Mouse (Mus musculus) cerebellum, adult 9-10 months (tissue): ENCODE measurements around the gene Dock10.

Experiments used
- DNase-seq: peaks from one replicate; pipeline ENCODE4 v3.0.0; 2022

The Dock10 gene

GRCm38 (mm10) chr1:80604332-80604731 is 154.0 kb downstream of the Dock10 start:
- DNase-seq, result no peak

GRCm38 (mm10) chr1:80603081-80603480 is 155.2 kb downstream of the Dock10 start:
- no peak for DNase-seq

DNA sequence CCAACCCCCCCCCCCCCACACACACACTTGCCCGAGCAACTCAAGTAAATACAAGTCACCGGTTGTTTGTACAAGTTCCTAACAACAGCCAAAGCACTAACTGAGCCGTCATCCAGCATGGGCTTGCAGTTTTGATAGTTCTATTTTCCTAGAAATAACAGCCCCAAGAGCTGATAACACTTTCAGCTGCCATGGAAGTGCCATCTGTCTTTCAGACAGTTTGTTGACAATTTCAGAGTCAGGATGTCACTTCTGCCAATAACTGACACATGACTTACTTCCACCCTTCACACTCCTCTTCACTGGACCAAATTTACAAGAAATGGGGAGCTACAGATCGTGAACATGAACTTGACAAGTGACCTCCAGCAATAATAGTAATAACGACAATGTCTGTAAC is 175.0 kb downstream of the Dock10 start:
- DNase-seq, result no peak

GRCm38 (mm10) chr1:80582186-80582585 is 176.1 kb downstream of the Dock10 start:
- no peak for DNase-seq

GRCm38 (mm10) chr1:80576898-80577297 is 181.4 kb downstream of the Dock10 start:
- DNase-seq, result no peak

DNA sequence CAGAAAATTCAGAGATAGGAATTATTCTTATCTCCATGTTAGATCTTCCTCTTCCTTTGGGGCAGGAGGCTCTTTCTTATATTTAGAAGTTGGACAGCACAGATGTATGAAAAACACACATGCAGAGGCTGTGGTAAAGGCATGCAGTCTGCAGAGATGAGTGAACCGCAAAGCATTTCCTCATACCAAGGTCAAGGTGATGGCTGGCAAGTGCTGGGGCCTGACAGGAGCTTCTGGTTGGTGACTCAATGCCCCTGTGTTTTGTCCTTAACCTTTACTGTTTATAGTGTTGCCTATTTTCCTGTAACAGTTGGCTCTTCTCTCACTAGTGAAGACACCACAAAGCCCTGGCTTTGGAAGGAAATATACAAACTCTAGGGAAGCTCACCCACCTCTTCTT is 201.9 kb downstream of the Dock10 start:
- DNase-seq, result no peak

DNA sequence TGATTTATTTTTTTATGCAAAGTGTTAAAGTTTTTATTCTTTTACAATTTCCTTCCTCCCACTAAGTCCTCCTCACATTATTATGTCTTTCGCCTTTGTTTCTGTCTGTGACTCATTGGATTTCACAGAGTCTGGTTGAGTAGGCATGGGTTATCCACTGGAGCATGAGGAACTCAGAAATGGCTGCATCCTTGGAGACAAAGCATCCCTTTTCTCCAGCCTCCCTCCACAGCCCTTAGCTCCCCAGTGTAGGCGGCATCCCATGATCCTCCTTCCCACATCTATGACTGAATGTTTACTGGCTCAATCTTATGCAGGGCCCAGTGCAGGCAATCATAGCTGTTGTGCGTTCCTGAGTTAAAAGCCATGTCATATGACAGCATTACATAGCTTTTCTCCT is 216.8 kb downstream of the Dock10 start:
- no peak for DNase-seq

DNA sequence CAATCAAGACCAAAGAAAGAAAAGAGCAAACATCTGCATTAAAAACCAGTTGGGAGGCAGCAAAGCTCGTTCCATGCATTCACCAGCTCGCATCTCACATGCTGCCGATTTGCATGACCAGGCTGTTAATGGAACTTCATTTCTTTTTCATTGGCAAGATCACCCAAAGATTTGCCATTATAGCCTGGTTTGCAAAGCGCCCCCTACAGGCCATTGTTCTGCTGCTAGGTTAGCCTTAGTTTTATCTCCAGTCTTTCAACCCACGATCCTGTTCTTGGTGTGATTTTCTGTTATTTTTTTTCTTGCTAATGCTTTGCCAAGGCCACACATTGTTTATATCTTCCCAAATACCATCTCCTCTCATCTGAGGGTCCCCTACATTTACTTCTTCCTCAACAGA is 236.1 kb downstream of the Dock10 start:
- no peak for DNase-seq

DNA sequence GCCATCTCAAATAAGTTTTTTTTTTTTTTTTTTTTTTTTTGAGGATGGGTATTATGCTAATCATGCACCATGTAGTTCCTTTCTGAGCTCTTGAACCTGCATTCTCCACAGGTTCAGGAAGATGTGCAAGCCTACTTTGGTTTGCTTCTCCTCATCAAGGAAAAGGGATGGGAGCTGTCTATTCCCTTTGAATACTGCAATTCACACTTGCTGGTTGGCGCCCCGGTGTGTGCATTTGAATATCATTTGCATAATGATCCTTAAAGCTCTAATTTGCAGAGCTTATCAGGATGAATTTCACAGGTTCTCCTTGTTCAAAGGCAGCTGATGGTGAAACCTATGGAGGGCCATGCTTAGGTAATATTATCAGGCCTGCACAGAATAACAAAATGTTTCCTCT is 237.9 kb downstream of the Dock10 start:
- no peak for DNase-seq

DNA sequence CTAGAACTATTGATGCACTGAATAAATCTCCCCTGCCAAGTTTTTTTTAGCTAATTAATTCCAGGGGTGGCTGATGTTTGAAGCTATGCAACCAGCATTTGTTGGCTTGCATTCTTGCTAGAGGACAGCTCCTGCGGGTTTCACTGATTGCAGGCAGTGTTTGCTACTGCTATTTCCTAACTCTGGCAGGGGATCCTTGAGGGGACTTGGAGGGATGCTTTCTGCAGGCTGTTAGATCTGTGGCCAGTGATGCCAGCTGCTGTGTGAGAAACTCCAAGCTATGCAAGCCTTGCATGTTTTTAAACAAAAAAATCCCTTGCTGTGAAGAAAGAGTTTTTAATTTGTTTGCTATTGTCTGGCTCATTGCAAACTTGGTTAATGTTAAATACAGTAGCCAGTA is 238.4 kb downstream of the Dock10 start:
- no peak for DNase-seq

DNA sequence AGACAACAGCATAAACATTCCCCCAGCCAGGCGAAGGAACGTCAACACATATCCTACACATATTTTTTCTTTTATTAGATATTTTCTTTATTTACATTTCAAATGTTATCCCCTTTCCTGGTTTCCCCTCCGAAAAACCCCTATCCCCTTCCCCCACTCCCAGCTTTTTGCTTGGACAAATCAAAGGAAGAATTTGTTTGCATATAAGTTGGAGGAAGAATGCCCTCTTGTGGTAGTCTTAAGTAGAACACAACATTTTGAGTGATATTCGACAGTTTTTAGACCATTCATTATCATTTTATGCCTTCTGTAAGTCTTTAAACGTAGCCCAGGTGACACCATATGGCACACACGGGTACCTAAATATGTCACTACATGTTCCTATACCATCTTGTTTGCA is 242.5 kb downstream of the Dock10 start:
- DNase-seq, result peak; percentile 30

DNA sequence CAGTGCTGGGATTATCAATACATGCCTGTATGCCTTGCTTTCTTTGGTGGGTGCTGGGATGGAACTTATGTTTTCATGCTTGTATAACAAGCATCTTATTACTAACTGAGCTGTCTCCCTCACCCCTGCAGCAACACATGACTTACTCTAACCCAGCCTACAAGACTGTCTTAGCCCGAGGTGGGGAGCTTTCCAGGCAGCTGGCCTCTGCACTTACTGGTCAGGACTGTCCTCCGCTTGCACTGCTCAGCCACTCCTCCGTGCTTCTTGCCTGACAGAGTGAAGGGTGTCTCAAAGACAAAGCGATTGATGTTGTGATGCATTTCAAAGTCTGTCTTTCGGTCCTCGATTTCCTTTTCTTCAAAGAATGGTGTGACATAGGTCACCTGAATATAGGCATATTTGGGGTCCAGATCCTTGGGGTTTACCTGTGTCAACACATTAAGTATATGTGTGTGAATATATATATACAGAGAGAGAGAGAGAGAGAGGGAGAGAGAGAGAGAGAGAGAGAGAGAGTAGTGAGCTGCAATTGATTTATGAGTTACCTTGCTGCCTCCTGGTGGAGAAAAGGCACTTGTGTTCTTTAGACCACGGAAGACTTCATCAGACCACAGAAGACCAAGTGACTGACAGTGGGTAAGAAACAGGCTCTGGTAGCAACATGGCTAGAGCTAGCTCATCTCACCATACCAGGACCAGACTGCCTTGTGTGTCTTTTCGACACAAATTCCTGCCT is 245.9 kb downstream of the Dock10 start:
- DNase-seq, result no peak

DNA sequence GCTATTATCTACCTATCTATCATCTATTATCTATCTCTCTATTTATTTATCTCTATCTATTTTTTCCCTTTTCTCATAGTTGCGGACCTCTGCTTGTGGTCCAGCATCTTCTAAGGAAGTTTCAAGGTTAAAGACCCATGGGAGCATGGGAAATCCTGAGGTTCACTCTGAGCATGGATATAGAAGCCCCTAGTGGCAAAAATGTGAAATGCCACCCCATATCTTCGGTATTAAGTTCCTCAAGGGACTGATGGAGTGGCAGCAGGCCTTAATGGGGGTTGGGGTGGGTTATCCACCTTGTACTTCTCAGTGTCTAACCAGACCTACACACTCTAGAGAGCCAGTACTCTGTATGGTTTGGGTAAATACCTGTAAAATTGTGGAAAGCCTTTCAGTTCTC is 253.6 kb downstream of the Dock10 start:
- no peak for DNase-seq

- DNase-seq, result no peak
Observed at GRCm38 (mm10) chr1:80504081-80504480, 254.2 kb downstream of the Dock10 start.

DNA sequence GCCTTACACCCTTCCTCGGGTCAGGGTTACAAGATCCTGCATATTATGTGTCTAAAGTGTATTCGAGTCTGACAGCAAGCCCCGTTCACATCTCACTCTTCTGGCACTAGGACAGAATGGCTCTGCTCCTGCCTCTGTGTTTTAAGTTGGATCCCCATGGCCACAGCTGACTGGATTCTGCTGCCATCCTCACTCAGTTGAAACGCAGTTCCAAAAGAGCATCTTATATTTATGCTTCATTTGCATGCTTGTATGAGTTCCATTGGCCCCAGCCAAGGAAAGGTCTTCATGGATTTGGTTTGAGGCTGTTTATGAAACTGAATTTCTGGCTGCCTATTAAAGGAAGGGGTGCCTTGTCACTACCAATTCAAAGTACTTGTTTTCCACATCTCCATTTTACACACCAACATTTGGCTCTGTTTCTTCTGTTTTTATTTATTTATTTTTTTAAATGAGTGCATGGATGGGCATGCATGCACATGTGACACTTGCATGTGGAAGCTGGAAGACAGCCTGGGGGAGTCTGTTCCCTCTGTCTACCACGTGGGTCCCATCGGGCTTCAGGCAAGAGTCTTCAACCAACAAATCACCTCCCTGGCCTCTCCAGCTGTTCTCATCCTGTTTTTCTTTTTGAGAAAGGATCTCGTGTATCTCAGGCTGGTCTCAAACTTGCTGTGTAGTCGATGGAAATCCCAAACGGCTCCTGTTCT is 255.7 kb downstream of the Dock10 start:
- no peak for DNase-seq

- DNase-seq, result no peak
Observed at GRCm38 (mm10) chr1:80499264-80499663, 259.1 kb downstream of the Dock10 start.

DNA sequence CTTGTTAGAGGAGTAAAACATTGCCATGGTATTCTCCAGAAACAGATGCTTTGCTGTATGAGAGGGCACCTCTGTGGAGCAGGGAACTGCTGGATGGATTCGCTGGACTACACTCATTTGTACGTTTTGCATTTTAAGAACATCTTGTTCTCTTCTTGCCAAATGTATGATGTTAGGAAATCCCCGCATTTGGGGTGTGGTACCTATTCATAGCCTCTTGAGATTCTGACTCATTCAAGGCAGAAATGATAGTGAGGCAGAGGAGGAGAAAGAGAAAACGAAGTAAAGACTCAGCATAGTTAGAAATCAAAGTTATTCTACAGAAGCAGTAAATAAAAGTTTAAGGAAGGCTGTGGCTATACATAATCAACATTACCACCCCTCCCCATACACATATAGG is 262.0 kb downstream of the Dock10 start:
- DNase-seq, result no peak

GRCm38 (mm10) chr1:80483419-80483818 is 274.9 kb downstream of the Dock10 start:
- no peak for DNase-seq

GRCm38 (mm10) chr1:80474942-80475341 is 283.4 kb downstream of the Dock10 start:
- DNase-seq, result no peak

DNA sequence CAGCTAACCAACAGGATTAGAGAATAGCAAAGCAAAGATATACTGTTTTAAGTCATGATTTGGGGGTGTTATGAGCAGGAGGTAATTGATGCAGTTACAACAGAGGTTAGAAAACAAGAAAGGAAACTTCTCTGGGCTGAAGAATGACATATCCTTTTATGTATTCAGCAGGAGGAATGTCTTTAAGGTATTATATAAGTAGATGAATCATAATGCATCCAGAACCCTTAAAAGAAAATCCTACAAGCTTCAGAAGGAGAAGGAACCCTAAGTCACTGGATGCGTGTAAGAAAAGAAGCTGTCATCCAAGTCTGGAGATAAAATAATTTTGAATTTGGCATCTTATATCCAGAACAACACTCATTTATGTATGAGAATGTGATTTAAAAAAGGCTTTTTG is 285.9 kb downstream of the Dock10 start:
- DNase-seq, result no peak

DNA sequence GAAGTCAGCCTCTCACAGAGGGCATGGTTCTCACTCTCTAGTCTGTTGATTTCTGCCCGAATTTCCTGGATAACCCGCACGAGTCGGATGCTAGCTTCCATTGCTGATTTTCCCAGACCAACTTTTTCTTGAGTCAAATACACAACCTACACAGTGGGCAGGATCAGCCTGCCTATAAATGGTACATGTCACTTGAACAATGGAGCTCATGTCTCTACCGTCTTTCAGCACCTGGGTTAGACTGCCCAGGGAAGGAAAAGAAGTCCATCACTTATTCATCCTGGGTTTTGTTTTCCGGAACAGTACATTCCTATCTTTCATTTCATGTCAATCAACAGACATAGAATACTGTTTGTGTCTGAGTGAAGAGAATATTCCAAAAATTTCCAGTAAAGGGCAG is 297.0 kb downstream of the Dock10 start, which contains the start of gene Gm45261:
Gm45261 (minus strand) TSS at position 101 of the 400 bp plus-strand sequence.
- DNase-seq, result no peak

DNA sequence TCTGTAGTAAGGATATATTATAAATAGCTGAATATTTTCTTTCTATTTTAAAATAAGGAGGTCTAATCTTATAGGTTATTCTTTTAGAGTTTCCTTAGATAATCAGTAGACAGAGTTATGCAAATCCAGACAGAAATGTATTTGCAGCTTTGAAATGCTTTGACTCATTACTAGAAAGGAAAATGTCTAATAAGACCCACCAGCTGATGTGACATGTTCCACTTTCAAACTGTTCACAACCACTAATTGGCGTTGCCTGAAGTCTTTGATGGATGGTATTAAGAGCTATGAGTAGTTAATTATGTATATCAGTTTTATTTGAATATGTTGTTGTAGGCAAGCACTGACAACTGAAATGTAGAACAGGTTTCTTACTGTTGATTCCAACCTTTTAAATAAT is 298.4 kb downstream of the Dock10 start:
- no peak for DNase-seq

GRCm38 (mm10) chr1:80459477-80459876 is 298.9 kb downstream of the Dock10 start:
- DNase-seq, result no peak

DNA sequence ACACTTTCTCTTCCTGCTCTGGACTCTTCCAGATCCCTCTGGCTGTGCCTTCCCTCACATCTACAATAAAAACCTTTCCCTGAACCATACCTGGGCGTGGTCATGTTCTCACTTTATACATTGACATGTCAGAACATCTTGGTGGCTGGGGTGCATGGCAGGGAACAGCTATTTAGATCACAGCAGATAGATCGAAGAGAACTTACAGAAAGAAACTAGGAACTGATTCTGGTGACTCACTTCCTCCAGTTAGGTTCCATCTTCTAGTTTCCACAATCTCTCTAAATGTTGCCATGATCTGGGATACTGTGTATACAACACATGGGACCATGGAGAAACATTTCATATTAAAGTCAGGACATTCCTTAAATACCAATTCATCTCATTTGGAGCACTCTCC is 304.4 kb downstream of the Dock10 start:
- no peak for DNase-seq
